Mouse (Mus musculus) thymus, postnatal 4 days (tissue): ENCODE results near the gene Pola1.

ENCODE experiments used
- DNase-seq: peaks from one replicate; pipeline ENCODE4 v3.0.0; 2021

Pola1 gene

DNA sequence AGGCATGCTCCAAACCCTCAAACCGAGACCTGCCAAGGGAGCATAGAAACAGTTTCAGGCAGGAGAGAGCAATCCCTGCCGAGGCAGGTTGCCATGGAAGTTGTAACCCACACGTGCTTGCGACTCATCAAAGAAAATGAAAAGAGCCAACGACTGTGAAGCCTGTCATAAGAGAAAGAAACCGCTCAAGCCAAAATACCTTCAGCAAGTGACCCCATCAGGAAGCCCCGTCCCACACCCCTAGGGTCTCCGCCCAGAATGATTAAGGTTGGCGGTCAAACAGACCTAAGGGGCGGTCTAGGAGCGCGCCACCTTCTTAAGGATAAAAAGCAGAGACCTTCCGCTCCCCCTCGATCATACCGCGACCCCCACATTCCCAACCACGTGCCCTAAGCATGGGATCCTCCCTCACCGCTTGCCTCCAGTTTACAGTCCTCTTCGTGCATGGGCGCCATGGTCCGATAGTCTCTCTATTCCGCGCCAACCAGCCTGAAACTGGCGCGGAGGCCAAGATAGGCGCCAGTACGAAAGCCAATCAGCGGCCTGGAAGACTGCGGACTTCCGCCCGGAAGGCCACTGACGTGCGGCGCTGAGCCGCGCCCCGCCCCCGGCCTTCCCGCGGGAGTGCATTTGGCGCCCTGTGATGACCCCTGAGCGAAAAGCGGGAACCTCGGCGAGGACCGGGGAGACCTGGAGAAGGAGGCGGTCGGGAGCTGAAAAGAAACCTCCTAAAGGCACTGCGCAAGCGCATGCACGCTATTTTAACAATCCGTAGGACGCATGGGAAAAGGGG lies at the start of gene Pola1:
Gene Pola1, minus strand, starts transcription at position 499 of the 793 bp plus-strand sequence.
- DNase-seq, result peak; percentile 77

DNA sequence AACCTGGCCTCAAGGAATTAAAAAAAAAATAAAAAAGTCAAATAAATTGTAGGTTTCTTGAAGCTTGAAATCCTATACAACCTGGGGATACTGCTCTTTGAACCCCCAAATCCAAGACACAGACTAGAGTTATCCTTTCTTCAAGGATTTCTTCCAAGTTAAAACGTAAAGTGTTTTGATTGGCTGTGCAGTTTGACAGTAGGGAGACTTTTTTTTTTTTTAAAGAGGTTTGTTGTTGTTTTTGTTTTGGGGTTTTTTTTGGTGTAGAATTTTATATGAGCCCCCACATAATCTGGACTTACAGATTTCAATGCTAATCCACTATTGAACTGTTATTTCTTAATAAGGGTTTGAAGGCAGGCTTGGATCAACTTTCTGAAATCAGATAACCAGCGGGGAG lies 44.3 kb upstream of the Pola1 start:
- DNase-seq, result no peak

DNA sequence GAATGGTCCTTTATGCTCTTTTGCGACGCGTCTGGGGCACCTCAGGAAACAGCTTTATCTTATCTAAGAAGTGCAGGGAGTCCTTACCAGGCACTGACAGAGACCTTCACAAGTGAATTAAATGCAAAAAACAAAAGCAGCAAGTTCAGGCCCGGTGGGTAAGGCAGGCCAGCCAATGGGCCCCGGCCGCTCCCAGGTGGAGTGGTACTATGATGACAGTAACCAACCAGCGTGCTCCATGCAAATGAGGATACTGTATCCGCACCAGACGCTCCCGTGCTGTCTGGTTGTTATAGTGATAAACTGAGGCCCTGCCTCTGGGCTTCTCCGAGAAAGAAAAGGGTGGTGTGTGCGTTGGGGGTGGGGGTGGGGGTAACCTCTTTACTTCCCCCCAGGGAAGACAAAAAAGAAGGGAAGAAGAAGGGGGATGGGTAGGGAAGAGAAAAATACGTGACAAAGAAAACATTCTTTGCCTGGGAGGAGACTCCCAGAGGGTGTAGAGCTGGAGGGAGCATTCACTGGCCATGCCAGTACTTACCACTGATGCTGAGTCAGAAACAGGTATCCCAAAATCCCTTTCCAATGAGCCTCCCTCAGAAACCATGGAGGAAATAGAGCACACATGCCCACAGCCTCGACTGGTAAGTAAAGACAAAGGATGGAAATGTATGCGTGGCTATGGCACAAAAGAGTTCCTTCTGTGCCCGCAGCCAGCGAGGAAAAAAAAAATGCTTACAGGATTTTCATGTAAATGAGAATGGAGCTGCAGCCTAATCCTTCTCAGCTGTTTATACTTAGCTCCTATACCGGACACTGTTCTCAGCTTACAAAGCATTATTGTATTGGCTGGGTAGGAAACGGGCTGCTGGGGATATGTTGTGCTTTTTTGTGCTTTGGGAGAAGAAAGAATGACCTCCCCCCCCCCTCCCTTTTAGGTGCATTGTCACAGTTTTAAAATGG lies 43.2 kb upstream of the Pola1 start:
- peak; percentile 72 for DNase-seq

DNA sequence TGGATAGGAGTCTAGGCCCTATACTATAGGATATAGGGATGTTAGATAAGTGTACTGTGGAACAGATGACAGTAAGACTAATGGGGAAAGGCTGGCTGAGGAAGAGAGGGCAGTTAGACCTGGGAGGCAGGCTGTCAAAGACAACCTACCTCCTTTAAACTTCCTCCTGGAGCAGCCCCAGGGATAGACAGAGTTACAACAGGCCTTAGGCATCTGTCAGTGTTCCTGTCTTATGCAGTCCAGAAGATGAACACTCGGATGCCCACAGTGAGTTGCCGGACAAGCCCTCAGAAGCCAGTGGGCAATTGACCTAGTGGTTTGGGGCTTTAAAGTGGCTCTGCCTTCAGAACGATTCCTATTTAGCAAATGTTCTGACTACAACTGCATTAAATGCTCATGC lies 42.5 kb upstream of the Pola1 start:
- DNase-seq, result no peak

DNA sequence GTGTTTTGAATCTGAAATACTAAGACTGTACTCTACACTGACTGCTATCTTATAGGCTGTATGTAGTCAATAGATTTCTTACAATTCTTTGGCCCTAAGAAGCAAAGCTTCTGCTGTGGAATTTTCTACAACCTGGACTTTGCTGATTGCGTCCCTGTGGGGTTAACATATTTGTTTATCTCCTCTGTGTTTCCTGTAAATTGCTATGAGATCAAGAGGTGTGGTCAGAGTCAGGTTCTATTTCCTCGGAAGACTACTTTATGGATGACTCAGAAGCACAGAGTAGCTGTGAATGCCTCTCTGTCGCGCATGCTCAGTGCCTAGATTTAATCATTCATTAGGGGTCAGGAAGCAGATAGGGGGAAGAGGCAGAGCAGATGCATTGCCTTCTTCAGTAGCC lies 32.8 kb upstream of the Pola1 start:
- no peak for DNase-seq

DNA sequence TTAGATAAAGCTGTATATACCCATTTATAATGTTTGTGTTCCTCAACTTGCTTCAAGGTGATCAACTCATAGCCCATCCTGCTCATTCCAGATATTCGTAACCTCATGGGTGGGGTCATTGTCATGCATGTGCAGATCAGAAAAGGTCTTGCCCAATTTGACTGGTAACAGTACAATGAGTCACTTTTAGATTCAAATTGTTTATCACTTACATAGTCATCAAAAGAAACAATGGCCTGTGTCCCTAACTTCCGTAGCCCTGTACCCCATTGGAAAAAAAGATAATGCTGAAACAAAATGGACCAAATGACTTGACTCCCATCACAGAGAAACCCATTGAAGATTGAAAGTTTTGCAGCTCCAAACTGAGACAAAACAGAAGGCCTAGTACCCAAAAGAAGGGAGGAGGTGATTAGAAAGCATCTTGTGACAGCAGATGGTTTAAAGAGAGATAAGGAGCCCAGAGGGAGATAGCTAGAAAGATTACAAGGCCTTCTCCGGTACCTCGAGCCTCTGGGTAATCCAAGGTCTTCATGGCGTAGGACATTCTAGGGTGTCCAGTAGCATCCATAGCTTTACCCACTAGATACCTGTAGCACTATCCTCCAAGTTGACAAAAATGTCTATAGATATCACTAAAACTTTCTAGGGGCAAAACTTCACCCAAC lies 32.1 kb upstream of the Pola1 start:
- no peak for DNase-seq

DNA sequence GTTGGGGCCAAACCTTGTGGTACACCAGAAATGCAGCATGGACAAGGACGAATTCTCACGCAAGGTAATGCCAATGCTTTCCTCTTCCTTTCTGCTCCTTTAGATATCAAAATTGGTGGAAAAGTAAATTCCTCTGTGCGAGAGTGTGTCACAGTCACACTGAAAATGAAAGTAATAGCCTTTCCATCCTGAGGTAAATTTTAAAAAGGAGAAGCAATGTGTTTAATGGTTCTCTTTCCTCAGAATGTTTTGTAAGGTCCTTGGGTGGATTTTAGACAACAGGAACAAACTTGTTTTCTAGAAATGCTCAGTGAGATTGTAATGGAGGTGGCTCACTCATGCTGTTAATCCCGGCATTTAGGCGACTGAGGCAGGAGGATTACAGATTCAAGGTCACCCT lies 23.2 kb upstream of the Pola1 start:
- no peak for DNase-seq

DNA sequence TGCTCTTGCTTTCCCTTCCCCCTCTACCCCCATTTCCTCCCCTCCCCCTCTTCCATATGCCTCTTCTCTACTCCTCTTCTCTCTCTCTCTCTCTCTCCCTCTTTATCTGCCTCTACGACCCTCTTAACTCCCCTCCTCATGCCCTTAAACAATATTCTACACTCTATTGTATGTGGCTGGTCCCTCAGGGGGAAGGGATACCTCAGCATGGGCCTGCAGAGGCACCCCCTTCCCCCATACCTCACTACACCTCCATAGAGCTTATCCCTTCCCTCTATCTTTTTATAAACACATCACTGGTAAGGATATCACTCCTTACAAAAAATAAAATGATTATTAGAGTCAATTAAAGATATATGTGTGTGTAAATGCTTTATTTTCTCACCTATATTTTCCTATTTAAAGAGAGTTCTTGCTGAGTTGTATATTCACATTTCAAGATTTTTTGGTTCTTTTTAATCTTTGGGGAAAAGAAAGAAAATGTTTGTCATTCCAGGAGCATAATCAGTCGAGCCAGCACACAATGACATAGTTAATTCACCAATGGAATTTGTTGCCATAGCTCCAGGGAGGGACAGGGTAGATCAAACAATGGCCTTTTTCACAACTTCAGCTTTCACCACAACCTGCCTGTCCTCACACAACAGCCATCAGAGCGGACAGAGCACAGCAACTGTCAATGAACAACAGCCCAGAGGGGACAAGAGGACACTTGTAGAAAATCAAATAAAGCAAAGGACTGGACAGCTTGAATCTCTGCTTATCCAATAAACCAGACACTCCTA lies 22.5 kb upstream of the Pola1 start, which contains the start of gene Pcyt1b:
Gene Pcyt1b, plus strand, starts transcription at position 646 of the 785 bp plus-strand sequence.
- no peak for DNase-seq

DNA sequence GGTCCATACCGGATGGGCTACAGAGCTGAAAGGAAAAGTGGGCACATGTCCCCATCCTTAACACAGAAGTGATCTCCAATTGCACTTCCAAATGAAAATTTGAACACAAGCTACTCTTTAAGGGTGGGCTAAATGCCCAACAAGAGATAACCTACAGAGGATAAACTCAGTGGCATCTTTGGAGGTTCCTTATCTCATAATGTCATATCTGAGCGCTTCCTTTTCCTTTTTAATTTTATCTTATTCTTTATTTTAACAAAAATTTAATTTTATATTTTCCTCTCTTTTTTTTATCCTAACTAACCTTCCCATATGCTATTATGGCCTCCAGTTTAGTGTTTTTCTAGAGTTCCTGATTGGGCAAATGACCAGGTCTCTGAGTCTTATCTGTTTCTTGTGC lies 18.8 kb upstream of the Pola1 start:
- DNase-seq, result no peak

DNA sequence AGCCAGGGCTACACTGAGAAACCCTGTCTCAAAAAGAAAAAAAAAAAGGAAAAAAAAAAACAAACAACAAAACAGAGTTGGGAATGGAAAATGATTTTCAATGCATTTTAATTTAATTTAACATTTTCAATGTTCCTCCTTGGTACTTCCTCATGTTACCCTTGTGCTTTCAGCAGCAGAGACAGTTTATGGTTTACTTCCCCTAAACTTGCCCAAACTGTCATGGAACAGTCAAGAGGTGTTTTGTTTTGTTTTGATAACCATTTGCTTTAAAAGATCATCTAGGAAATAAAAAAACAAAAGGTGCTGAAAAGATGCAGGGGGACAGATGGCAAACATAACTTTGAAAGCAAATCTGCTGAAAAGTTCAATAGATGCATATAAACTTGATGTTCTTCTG lies 12.1 kb upstream of the Pola1 start:
- no peak for DNase-seq

DNA sequence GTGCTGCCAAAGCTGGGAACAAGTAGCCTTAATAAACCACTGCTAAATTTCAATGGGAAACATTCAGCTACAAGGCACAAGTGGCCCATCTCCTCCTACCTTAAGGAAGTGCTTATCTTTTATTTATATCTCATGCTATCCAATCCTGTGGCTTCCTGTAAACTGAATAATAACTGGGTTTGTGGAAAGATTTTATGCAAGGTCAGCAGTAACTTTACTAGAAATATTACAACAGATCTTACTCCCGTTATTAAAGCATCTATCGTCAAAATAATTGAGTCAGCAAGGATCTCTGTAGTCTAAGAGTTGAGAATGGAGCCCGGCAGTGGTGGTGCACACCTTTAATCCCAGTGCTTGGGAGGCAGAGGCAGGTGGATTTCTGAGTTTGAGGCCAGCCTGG lies 11.6 kb upstream of the Pola1 start:
- DNase-seq, result no peak

DNA sequence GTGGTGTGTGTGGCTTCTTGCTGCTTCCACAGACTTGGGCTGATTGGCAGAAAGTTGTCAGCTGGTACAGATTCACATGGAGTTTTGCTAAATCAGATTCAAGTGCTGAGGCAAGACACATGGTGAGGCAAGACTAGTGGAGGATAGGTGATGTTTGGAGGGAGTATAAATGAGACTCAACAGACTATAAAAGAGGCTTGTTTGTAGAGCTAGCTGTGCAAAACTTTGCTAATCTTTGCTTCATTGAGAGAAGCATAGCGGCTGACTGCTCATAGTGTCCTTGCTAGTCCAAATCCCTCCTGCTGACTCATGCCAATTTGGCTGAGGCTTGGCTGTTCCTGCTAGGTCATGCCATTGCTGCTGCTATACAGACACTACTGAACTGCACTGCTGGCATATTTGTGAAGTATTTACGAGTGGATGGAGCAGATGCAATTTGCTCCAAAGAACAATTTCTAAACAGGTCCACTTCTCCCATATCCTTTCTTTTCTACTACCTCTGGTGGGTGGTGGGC lies 3.0 kb upstream of the Pola1 start:
- no peak for DNase-seq

DNA sequence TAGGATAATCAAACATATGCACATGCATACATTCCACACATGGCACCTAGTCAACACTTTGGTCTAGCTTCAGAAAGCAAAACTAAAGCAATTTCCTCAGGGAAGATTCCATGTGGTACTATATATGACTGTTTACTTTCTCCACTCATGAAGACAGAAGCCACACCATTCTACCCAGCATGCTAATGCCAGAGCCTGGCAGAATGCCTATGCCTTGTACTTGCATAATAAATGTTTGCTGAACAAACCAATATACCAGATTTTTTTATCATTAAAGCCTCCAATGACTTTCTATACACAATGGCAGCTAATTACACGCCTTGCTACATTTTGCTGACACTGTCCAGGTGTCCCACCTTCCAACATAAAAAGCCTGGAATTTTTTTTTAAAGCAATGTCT lies 1.7 kb downstream of the Pola1 start:
- no peak for DNase-seq

DNA sequence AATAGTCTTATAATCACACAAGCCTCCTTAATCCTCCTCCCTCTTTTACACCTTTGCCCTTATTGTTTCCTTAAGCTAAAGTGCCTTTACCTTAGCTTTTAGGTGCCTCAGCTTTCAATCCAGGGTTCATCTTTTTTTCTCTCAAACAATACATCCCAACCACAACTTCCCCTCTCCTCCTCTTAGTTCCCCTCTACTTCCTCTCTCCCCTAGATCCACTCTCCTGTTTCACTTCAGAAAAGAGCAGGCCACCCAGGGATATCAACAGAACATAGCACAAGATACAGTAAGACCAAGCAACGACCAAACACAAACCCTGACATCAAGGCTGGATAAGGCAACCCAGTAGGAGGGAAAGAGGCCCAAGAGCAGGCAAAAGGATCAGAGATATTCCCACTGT lies 29.7 kb downstream of the Pola1 start:
- no peak for DNase-seq

DNA sequence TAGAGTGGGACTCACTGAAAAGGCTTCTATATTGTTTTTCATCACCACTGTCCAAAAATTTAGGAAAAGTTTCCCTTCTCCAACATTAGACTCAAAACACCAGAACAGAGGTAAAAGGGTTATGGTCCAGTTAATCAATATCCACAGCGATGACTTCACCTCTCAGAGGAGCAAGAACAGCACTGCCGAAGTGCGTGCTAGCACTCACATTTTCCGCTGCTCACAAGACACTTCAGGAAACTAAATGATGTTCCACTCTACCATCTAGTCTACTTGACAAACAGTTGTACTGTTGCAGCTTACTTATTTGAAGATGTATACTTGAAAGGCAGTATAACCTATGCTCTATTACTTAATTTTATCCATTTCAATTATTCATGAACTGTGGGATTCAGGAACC lies 37.7 kb downstream of the Pola1 start:
- DNase-seq, result no peak

DNA sequence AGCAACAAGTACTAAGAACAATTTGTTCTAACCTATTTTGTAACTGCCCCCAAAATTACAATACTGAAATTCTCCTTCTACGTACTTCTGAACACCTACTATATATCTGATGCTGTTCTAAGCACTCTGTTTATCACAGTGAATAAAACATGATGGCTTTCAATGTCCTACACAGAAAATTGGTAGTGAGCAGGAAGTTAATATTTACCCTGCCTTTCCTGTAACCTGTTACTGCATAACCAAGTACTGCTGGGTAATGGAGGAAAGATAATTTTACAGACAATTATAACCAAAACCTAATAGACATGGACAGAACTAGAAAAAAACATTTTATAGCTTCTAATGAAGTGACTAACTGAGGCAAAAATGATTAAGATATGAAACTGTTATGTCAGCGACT lies 51.0 kb downstream of the Pola1 start:
- DNase-seq, result no peak

DNA sequence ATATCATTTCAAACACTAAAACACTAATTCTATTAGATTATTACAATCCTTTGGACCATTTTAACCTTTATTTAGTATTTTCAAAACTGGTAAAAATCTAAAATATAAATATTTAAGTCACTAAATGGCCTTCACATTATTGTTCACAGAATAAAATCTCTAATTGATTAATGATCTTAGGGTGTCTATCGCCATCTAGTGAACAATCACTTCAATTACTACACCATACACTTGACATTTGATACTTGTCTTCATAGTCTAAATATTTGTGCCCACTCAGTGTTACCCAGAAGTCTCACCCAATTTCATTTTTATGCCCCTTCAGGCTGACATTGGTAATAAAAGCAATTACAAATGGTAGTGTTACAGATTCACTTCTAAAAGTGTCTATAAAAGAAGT lies 74.8 kb downstream of the Pola1 start:
- no peak for DNase-seq

DNA sequence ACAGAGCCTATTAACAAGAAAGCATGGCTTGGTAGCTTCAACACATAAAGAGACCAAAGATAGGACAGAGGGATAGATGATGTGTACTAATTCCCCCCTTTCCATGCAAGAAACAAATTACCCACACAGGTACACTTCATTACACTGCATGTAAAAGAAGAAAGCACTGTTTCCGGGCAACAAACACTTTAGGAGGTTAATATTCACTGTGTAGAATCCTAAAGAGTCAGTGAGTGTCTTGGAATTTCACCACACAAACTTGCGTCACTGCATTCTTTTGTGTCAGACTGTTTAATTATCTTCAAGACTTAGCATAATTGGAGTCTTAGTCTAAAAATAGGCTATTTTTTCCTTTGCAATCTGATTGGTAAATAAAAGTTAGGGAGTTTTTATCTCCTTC lies 92.2 kb downstream of the Pola1 start:
- no peak for DNase-seq

DNA sequence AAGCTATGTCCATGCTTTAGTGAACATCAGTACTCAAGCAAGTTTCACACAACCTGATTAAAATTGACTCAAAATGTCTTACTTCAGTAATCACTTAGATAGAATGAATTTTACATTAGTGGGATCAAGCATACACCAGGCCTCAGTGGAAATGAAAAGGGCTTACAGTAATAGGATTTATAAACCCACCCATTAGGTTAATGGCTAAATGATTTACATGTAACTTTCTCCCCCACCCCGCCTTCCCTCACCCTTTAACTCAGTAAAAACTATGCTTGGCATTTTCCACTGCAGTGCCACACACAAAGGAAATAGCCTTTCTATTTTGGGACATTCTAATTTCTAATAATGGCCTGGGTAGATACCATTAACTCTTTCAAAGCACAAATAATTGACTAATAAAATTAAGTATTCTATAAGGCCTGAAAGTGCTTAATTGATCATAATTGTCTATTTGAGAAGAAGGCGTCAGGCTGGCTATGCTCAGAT lies 129.0 kb downstream of the Pola1 start:
- DNase-seq, result no peak

DNA sequence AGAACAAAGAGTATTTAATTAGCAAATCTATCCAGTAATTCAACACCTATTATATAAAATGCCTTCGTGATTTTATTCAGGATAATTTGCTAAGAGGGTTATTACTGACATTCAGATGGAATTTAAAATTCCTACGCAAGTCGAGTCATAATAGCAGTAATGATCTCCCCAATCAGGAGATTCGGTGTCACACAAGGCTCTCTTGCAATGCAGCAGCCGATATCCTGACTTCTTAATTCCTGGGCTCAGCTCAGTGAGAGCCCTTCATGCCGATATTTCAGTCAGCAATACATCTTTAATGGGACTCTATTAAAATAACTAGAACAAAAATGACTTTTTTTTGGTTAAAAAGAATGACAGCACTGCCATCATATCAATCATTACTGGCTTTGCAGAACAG lies 134.4 kb downstream of the Pola1 start:
- no peak for DNase-seq

DNA sequence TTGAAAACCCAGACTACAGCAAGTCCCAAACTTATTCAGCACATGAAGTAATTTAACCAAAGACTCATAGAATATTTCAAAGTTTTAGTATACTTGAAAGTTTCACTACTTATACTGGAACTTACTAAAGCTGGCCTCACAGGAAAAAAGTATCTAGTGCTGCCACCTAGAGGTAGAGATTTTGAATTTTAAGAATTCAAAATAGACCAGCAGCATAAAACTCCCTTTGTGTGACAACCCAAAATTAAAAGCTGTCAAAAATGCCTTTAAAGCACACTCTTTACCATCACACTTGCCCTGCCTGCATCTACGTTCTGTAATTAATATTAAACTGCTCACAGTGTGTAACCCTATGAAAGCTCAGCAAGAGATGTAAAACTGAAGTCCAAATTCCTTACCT lies 166.2 kb downstream of the Pola1 start:
- no peak for DNase-seq

DNA sequence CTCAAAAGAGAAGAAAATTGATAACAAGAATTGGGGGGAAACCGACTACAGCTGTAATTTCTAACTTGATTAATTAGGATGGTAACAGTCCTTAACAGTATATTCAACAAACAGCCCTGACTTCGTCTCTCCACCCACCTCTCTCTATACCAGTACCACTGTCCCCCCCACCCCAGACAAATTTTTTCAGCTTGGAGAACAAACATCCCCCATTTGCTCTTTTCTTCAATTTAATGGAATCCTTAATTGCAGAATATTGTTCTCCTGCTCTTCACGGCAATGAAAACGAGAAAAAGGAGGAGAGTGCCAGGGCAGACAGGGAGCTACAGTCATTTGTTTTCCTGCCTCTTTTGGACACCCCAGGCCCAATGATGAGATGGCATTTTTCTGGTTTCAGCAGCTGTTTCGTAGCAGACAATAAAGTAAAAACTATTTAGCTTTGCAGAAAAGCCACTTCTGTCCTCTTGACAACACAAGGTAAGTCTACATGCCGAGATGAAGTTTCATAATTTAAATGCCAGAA lies 202.2 kb downstream of the Pola1 start:
- DNase-seq, result no peak
